Mouse (Mus musculus) limb, embryonic 15.5 days (tissue): ENCODE data around the gene Gm27021. TPM values are rescaled to one million over a fixed set of nuclear protein-coding genes. Genes with fewer than 3 reads are reported as not detected.
A peak's percentile ranks its signal among the peaks of the same experiment; 100 is the strongest.

Experiments used
- ATAC-seq: fragments of 200-750 bp; cut with Nextera tagmentation; 2 replicates; pipeline ENCODE4 v1.8.0; 2017; ENCODE audit warnings: low read depth, moderate TSS enrichment; ENCODE audit not compliant: insufficient number of reproducible peaks, low FRiP score, low TSS enrichment
- H3K27ac ChIP-seq: fragments of 300-500 bp; sonication (generic); 2 replicates; pipeline ENCODE4 v1.5.1; 2015; ENCODE audit warnings: moderate library complexity, mild to moderate bottlenecking, inconsistent platforms
- H3K27me3 ChIP-seq: fragments of 300-500 bp; sonication (generic); 2 replicates; pipeline ENCODE4 v1.6.1; 2015; ENCODE audit warnings: inconsistent platforms
- H3K36me3 ChIP-seq: fragments of 300-500 bp; sonication (generic); 2 replicates; pipeline ENCODE4 v1.6.1; 2015; ENCODE audit warnings: inconsistent platforms
- H3K4me1 ChIP-seq: fragments of 300-500 bp; sonication (generic); 2 replicates; pipeline ENCODE4 v1.6.1; 2015; ENCODE audit warnings: inconsistent platforms
- H3K4me2 ChIP-seq: fragments of 300-500 bp; sonication (generic); 2 replicates; pipeline ENCODE4 v1.6.1; 2015; ENCODE audit warnings: mild to moderate bottlenecking, inconsistent platforms
- H3K4me3 ChIP-seq: fragments of 300-500 bp; sonication (generic); 2 replicates; pipeline ENCODE4 v1.5.1; 2015; ENCODE audit warnings: mild to moderate bottlenecking, inconsistent platforms
- H3K9ac ChIP-seq: fragments of 300-500 bp; sonication (generic); 2 replicates; pipeline ENCODE4 v1.6.1; 2015; ENCODE audit warnings: inconsistent platforms
- H3K9me3 ChIP-seq: fragments of 300-500 bp; sonication (generic); 2 replicates; pipeline ENCODE4 v1.6.1; 2016; ENCODE audit warnings: inconsistent platforms
- WGBS: fragments of 180-500 bp; shearing (Covaris S2); methylation state at CpG from one replicate; pipeline ENCODE4 v1.1.7; 2015; 5-methylcytosine and 5-hydroxymethylcytosine counted together
- polyA plus RNA-seq: library from polyadenylated mRNA; unstranded; fragments of >200 nt; fragmentation: Nextera tagmentation; extraction: Ambion mirVana; gene quantifications from 2 replicates; pipeline ENCODE4 v1.2.1, GENCODE M21; 2015

Gm27021 gene
- polyA plus RNA-seq, 1 experiment from 2014 or later = 5.0 TPM

GRCm38 (mm10) chr8:120632969-120633664 is 34.8 kb downstream of the Gm27021 start:
- peaks cover 33% of the 10 kb centered on the region for H3K4me1 ChIP-seq
- no peaks in the 10 kb centered on the region for H3K36me3 ChIP-seq
- ATAC-seq = 0 out of 2 replicates have a peak, but pooled peaks have one; percentile 22
- H3K9ac ChIP-seq = 0 out of 2 replicates have a peak overlapping the region, but pooled peaks have one; percentile 31
- H3K27ac ChIP-seq = no peak overlapping the region
- WGBS = 33% methylated on average over 17 of the region's 17 CpGs
- peak overlapping the region; percentile 69 for H3K4me3 ChIP-seq
- H3K4me2 ChIP-seq = peak overlapping the region; percentile 98
- H3K9me3 ChIP-seq = no peaks in the 10 kb centered on the region
- peaks cover 19% of the 10 kb centered on the region for H3K27me3 ChIP-seq

- 73% methylated on average over 21 of the region's 21 CpGs for WGBS
- H3K27me3 ChIP-seq = peaks cover 19% of the 10 kb centered on the region
- H3K36me3 ChIP-seq = no peaks in the 10 kb centered on the region
- ATAC-seq = no peak
- H3K4me3 ChIP-seq = no peak overlapping the region
- no peak overlapping the region for H3K9ac ChIP-seq
- H3K4me2 ChIP-seq = no peak overlapping the region
- peak overlapping the region; percentile 50; the same call in 1 of the 2 replicates for H3K27ac ChIP-seq
- H3K4me1 ChIP-seq = peaks cover 33% of the 10 kb centered on the region
- H3K9me3 ChIP-seq = no peaks in the 10 kb centered on the region
Observed at GRCm38 (mm10) chr8:120631441-120632375, 36.2 kb downstream of the Gm27021 start.

GRCm38 (mm10) chr8:120630848-120631247 is 37.0 kb downstream of the Gm27021 start:
- peaks cover 19% of the 10 kb centered on the region for H3K27me3 ChIP-seq
- H3K4me2 ChIP-seq = no peak overlapping the region
- WGBS = 44% methylated on average over 6 of the region's 6 CpGs
- H3K9ac ChIP-seq = no peak overlapping the region
- peaks cover 33% of the 10 kb centered on the region for H3K4me1 ChIP-seq
- H3K9me3 ChIP-seq = no peaks in the 10 kb centered on the region
- ATAC-seq = no peak
- H3K36me3 ChIP-seq = no peaks in the 10 kb centered on the region
- no peak overlapping the region for H3K4me3 ChIP-seq
- no peak overlapping the region for H3K27ac ChIP-seq

GRCm38 (mm10) chr8:120630031-120630430 is 37.8 kb downstream of the Gm27021 start:
- Histone ChIP-seq H3K27me3 (peaks cover 14% of the 10 kb centered on the region), H3K4me2 (no peak overlapping the region), H3K4me1 (peaks cover 33% of the 10 kb centered on the region), H3K9ac (no peak overlapping the region), H3K9me3 (no peaks in the 10 kb centered on the region), H3K4me3 (no peak overlapping the region), H3K36me3 (no peaks in the 10 kb centered on the region), H3K27ac (no peak overlapping the region)
- no peak for ATAC-seq
- 57% methylated on average over 5 of the region's 5 CpGs for WGBS

GRCm38 (mm10) chr8:120627298-120627697 is 40.6 kb downstream of the Gm27021 start:
- Histone ChIP-seq H3K4me2 (no peak overlapping the region), H3K4me3 (no peak overlapping the region), H3K27me3 (no peaks in the 10 kb centered on the region), H3K4me1 (peaks cover 10% of the 10 kb centered on the region), H3K27ac (no peak overlapping the region), H3K36me3 (no peaks in the 10 kb centered on the region), H3K9me3 (no peaks in the 10 kb centered on the region), H3K9ac (no peak overlapping the region)
- no peak for ATAC-seq
- WGBS = 88% methylated on average over 5 of the region's 5 CpGs

GRCm38 (mm10) chr8:120626461-120626860 is 41.4 kb downstream of the Gm27021 start:
- Histone ChIP-seq H3K9me3 (no peaks in the 10 kb centered on the region), H3K36me3 (no peaks in the 10 kb centered on the region), H3K9ac (no peak overlapping the region), H3K4me2 (no peak overlapping the region), H3K27me3 (no peaks in the 10 kb centered on the region), H3K4me3 (no peak overlapping the region), H3K27ac (no peak overlapping the region), H3K4me1 (peaks cover 3% of the 10 kb centered on the region; the same call in 1 of the 2 replicates)
- no peak for ATAC-seq
- WGBS = 51% methylated on average over 11 of the region's 11 CpGs

- Histone ChIP-seq H3K36me3 (no peaks in the 10 kb centered on the region), H3K4me1 (no peaks in the 10 kb centered on the region), H3K27ac (no peak overlapping the region), H3K4me3 (no peak overlapping the region), H3K9me3 (no peaks in the 10 kb centered on the region), H3K27me3 (no peaks in the 10 kb centered on the region), H3K9ac (no peak overlapping the region), H3K4me2 (no peak overlapping the region)
- no peak for ATAC-seq
- 47% methylated on average over 2 of the region's 2 CpGs for whole genome bisulfite sequencing
Observed at GRCm38 (mm10) chr8:120623608-120624007, 44.3 kb downstream of the Gm27021 start.

- H3K9me3 ChIP-seq = no peaks in the 10 kb centered on the region
- ATAC-seq = no peak
- no peak overlapping the region for H3K27ac ChIP-seq
- no peaks in the 10 kb centered on the region for H3K27me3 ChIP-seq
- WGBS = 79% methylated on average over 14 of the region's 14 CpGs
- H3K36me3 ChIP-seq = no peaks in the 10 kb centered on the region
- H3K9ac ChIP-seq = no peak overlapping the region
- H3K4me1 ChIP-seq = peaks cover 7% of the 10 kb centered on the region; the same call in 1 of the 2 replicates
- no peak overlapping the region for H3K4me3 ChIP-seq
- no peak overlapping the region for H3K4me2 ChIP-seq
Observed at GRCm38 (mm10) chr8:120622161-120622560, 45.7 kb downstream of the Gm27021 start.

GRCm38 (mm10) chr8:120620441-120620840 is 47.4 kb downstream of the Gm27021 start:
- Histone ChIP-seq H3K27ac (no peak overlapping the region), H3K9ac (no peak overlapping the region), H3K4me1 (peaks cover 13% of the 10 kb centered on the region), H3K27me3 (no peaks in the 10 kb centered on the region), H3K36me3 (no peaks in the 10 kb centered on the region), H3K4me3 (no peak overlapping the region), H3K4me2 (no peak overlapping the region), H3K9me3 (no peaks in the 10 kb centered on the region)
- no peak for ATAC-seq
- 59% methylated on average over 7 of the region's 7 CpGs for WGBS

- no peaks in the 10 kb centered on the region for H3K27me3 ChIP-seq
- H3K4me2 ChIP-seq = no peak overlapping the region
- H3K9me3 ChIP-seq = no peaks in the 10 kb centered on the region
- H3K4me1 ChIP-seq = peaks cover 13% of the 10 kb centered on the region
- H3K27ac ChIP-seq = no peak overlapping the region
- whole genome bisulfite sequencing = 72% methylated on average over 11 of the region's 11 CpGs
- ATAC-seq = no peak
- no peaks in the 10 kb centered on the region for H3K36me3 ChIP-seq
- no peak overlapping the region for H3K9ac ChIP-seq
- no peak overlapping the region for H3K4me3 ChIP-seq
Observed at GRCm38 (mm10) chr8:120619235-120620180, 48.4 kb downstream of the Gm27021 start.

- no peak overlapping the region for H3K9ac ChIP-seq
- H3K27me3 ChIP-seq = no peaks in the 10 kb centered on the region
- no peak overlapping the region for H3K4me2 ChIP-seq
- peaks cover 13% of the 10 kb centered on the region for H3K4me1 ChIP-seq
- WGBS = under 1% methylated on average over 6 of the region's 6 CpGs
- no peaks in the 10 kb centered on the region for H3K36me3 ChIP-seq
- H3K27ac ChIP-seq = no peak overlapping the region
- H3K9me3 ChIP-seq = no peaks in the 10 kb centered on the region
- H3K4me3 ChIP-seq = no peak overlapping the region
- no peak for ATAC-seq
Observed at GRCm38 (mm10) chr8:120618110-120618509, 49.8 kb downstream of the Gm27021 start.
